Mouse (Mus musculus): ENCODE measurements around the gene Flt3l.

DNA sequence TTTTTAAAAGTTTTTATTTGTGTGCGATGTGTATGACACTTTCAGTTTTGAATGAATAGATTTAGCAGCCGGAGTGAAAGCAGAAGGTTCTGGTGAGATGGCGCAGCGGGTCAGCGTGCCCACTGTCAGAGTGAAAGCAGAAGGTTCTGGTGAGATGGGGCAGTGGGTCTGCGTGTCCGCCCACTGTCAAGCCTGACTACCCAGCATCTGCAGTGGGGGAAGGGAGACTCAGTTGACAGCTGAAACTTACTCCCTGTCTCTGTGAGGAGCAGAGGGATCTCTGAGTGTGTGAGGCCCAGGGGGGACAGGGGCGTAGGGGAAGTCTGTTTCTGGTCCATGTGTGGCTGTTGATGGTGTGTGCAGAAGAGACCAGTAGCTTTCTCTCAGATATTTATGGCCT is 18.7 kb downstream of the Flt3l start:
- TF ChIP-seq CTCF (IDR thresholded peaks at IDR 0.05; ENCODE audit: insufficient read depth, low read length) (no peak), POLR2A (IDR thresholded peaks at IDR 0.05; ENCODE audit: borderline replicate concordance, extremely low read depth, low read depth, low read length) (no peak)
